Mouse (Mus musculus): ENCODE results near the gene Bank1.
A peak's percentile ranks its signal among the peaks of the same experiment; 100 is the strongest.
"Not testable (repeated sequence)": the region's sequence is repeated elsewhere in the genome, so short reads cannot be mapped to it uniquely, and the experiment has no call there.

The Bank1 gene

DNA sequence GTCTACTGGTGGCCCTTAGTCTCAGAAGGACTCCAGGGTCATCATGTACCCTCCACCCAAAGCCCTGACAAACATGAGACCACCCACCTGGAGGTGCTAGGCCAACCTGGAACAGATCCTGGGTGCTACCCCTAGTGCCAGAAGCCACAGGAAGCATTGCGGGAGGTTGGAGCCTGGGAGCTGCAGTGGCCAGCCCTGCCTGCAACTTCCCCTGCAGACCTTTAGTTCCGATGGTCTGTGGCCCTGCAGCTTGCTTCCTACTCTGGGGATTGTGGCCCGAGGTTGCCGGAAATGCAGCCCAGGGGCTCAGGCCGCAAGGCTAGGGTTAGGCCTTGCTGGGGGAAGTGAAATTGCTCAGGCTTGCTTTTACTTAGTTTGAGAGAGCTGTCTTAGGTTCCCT is at the start of gene Bank1:
Gene Bank1, minus strand, starts transcription at position 284 of the 400 bp plus-strand sequence.
- DNase-seq (ENCODE audit: low spot score in 2 of 2): peak; percentile 16 to 22

DNA sequence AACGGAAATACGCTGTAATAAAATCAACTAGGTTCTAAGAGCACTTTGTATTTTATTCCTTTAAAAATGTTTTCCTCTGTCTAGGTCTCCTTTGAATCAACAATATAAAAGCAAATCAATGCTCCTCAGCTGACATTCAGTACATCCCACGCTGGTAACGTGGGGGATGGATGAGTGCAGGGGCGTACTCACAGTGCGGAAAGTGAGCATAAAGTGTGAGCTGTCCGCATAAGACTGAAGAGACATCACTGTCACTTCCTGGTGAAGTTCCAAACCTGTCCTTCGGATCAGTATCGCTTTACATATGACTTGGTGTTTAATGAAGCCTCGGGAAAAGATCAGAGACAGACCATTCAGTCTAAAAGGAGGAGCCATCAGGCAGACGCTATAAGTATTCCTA is 44.0 kb upstream of the Bank1 start:
- no peak for DNase-seq (ENCODE audit: low spot score in 2 of 2)

DNA sequence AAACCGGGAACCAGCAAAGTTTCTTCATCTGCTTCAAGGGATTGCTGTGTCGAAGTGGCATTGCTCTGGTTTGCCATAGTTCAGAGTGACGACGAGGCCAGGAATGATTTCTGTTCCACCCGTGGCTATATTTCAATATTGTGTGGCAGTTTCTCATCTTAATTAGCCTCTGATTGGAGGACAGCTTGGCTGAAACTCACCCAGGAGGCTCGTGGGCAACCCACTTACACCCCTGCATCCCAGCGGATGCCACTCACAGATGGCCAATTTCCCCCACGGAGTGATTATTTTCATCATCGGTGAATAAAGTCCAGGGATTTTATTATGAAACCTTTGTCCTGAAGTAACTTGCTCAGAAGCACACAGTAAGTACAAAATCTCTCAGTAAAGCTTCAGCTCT is 43.6 kb upstream of the Bank1 start:
- no peak for DNase-seq (ENCODE audit: low spot score in 2 of 2)

DNA sequence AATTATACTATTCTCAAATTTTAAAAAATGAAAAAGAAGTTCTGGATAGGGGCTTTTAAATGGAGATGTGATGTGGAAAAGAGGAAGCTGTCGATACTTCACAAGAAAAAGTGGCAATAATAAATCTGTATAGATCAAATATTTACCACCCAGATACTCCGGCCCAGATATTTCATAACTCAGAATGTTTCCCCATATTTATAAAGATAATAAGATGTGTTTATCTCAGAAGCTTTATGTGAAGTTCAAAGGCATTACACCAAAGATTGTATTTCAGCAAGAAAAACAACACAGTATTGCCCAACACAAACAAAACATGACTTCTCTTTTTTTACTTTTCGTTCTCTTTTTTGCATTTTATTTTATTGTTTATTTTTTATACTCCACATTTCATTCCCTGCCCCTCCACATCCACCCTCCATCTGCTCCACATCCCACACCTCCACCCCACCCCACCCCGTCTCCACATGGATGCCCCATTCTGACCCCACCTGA is 42.7 kb upstream of the Bank1 start:
- no peak for DNase-seq (ENCODE audit: low spot score in 2 of 2)

- no peak for DNase-seq (ENCODE audit: low spot score in 2 of 2)
These were observed 23.8 kb upstream of the Bank1 start for GRCm38 (mm10) chr3:136349690-136350089.

- no peak for DNase-seq (ENCODE audit: low spot score in 2 of 2)
These were observed 22.7 kb upstream of the Bank1 start for GRCm38 (mm10) chr3:136348611-136349010.

- DNase-seq (ENCODE audit: low spot score in 2 of 2): no peak
These were observed 21.4 kb upstream of the Bank1 start for GRCm38 (mm10) chr3:136347277-136347676.

GRCm38 (mm10) chr3:136341911-136342310 is 16.0 kb upstream of the Bank1 start:
- no peak for DNase-seq (ENCODE audit: low spot score in 2 of 2)

GRCm38 (mm10) chr3:136339896-136340295 is 14.0 kb upstream of the Bank1 start:
- no peak for DNase-seq (ENCODE audit: low spot score in 2 of 2)

DNA sequence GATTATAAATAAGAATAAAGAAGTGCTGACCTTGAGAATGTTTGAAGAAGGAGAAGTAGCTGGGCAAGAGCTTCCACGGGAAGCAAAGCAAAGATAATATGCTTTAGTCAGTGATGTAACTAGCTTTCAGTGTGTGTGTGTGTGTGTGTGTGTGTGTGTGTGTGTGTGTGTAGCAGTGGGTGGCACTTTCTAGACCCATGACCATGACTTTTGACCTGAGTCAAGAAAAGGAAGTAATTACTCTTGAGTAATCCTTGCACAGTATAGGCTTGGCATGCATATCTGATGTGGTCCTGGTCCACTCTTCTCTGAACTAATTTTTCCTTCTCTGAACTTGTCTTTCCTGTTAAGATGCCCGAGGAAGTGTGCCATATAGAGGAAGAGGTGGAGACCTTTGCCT is 5.3 kb upstream of the Bank1 start:
- no peak for DNase-seq (ENCODE audit: low spot score in 2 of 2)

GRCm38 (mm10) chr3:136330043-136330442 is 4.2 kb upstream of the Bank1 start:
- DNase-seq (ENCODE audit: low spot score in 2 of 2): no peak

GRCm38 (mm10) chr3:136329133-136329532 is 3.3 kb upstream of the Bank1 start:
- DNase-seq (ENCODE audit: low spot score in 2 of 2): no peak

DNA sequence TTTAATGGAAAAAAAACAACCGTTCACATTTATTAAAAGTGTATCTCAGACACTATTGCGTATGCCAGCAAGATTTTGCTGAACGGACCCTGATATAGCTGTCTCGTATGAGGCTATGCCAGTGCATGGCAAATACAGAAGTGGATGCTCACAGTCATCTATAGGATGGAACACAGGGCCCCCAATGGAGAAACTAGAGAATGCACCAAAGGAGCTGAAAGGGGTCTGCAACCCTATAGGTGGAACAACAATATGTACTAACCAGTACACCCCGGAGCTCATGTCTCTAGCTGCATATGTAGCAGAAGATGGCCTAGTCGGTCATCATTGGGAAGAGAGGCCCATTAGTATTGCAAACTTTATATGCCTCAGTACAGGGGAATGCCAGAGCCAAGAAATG is 1.1 kb downstream of the Bank1 start:
- not testable (repeated sequence) for DNase-seq (ENCODE audit: low spot score in 2 of 2)

DNA sequence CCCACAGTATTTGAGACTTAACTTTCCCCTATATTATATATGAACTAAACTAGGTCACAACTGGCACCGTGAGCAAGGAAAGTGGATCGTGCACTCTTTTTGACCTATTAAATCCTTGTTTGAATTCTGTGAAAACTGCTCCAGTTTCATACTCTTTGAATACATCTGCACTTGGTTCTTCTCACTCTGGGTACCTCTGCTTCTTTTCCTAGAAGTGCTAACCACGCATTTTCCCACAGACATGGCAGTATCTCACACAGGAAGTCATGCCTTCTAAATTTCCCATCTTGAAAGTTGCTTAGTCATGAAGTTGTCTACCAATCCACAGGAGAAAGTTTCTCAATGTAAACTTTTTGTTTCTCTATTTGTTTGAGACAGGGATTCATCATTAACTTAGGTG is 3.9 kb downstream of the Bank1 start:
- DNase-seq (ENCODE audit: low spot score in 2 of 2): no peak

GRCm38 (mm10) chr3:136308487-136308886 is 17.4 kb downstream of the Bank1 start:
- no peak for DNase-seq (ENCODE audit: low spot score in 2 of 2)

DNA sequence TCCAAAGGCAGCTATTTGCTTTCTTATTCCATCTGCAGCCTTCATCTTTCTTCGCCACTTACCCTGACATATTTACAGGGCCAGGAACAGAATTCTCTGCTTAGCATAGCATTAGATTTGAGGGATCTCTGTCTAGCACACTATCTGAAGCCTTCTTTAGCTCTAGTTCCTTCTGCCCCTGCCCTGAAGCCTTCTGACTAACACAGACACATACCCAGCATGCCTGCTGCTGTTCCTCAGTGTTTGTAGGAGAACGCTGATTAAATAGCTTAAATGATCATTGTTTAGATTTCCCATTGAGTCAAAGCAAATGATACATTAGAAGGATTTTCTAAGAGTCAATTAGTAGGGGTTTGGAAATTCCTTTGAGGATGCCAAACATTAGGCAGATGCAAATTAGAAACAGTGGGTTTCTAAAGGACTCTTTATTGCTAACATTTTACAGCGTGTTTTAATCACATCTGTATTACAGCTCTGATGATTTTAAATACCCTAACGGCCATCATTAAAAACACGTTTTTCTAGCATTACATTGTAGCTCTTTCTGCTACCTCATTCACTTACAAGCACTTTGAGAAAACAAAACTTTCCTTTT is 19.2 kb downstream of the Bank1 start:
- DNase-seq (ENCODE audit: low spot score in 2 of 2): no peak

DNA sequence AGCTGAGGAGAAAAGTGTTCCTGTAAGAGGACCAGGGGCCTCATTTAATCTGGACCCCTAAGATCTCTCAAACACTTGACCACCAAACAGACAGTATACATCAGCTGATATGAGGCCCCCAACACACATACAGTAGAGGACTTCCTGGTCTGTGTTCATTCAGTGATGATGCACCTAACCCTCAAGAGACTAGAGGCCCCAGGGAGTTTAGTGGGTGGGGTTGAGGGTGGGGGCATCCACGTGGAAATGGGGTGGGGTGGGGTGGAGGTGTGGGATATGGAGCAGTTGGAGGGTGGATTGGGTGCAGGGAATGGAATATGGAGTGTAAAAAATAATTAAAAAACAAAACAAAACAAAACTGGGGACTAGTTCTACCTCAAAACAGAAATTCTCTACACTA is 23.3 kb downstream of the Bank1 start:
- no peak for DNase-seq (ENCODE audit: low spot score in 2 of 2)

GRCm38 (mm10) chr3:136300810-136301209 is 25.1 kb downstream of the Bank1 start:
- not testable (repeated sequence) for DNase-seq (ENCODE audit: low spot score in 2 of 2)

- DNase-seq (ENCODE audit: low spot score in 2 of 2): no peak
These were observed 28.5 kb downstream of the Bank1 start for GRCm38 (mm10) chr3:136297355-136297754.

DNA sequence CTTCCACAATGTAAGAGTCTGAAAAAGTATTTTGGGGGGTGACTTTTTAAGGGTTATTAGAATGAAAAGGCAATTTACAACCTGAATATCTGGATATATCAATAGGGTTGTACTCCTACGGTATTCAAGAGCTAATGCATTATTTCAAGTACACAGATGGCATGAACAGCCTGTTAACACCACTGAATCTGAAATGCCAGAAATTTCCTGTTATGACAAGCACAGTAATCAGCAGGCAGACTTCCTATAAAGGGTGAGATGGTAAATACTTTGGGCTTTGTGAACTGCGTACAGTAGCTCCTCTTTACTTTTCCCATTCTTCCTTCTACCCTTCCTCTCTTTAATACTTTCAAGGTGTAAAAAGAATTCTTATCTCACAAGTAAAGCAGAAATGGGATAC is 30.6 kb downstream of the Bank1 start:
- no peak for DNase-seq (ENCODE audit: low spot score in 2 of 2)

DNA sequence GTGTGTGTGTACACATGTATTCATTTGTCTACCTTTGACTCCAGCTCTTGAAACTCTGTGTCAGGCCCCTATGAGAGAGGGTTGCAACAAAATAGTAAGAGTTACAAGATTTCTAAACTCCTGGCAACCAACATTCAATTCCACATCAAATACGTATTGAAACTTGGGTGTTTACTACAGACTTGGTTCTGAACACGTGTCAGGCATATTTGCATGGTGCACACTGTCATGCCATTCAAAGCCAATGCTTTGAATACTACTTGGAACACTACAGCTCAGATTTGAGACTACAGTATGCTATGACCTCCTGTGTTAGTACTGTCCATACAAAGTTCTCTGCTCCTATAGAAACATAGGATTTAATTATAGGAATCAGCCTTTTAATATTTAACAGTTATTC is 38.0 kb downstream of the Bank1 start:
- no peak for DNase-seq (ENCODE audit: low spot score in 2 of 2)

- no peak for DNase-seq (ENCODE audit: low spot score in 2 of 2)
These were observed 60.8 kb downstream of the Bank1 start for GRCm38 (mm10) chr3:136264969-136265595.

GRCm38 (mm10) chr3:136257761-136258160 is 68.1 kb downstream of the Bank1 start:
- DNase-seq (ENCODE audit: low spot score in 2 of 2): no peak

DNA sequence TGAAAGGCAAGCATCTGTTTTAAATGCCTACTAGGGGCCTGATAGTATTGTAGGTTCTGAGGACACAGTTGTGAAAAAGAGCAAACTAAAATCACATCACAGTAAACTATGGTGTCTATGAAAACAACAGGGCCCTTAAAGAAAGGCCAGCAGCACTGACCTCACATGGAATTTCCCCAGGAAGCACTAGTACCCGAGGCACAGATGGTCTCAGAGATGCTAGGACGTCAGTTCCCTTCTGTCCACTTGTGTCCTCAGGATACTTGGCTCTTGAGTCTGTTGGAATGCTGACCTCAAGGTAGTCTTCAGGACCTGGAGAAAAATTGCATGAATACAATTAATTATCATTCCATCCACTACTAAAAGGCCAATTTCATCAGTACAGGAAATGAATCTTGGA is 71.2 kb downstream of the Bank1 start:
- DNase-seq (ENCODE audit: low spot score in 2 of 2): no peak
